Mouse (Mus musculus) thymus, postnatal 36 days (tissue): ENCODE measurements around the gene Cd3eap.

Experiments
- DNase-seq, 2 experiments: peaks; one replicate each; pipeline ENCODE4 v3.0.0; 2022; ENCODE audit warnings: mixed read lengths in 2 of 2

The Cd3eap gene

GRCm38 (mm10) chr7:19306819-19307738, 52.2 kb downstream of the Cd3eap start:
- no peak for DNase-seq
